Mouse (Mus musculus) heart, postnatal 14 days (tissue): ENCODE data around the gene Rpa1. TPM values are rescaled to one million over a fixed set of nuclear protein-coding genes. Genes with fewer than 3 reads are reported as not detected.

Experiments used
- microRNA-seq, 2 experiments: library from miRNA; unstranded; fragments of <30 nt; microRNA quantifications; one replicate each; pipeline ENCODE4 v1.2.0; 2021 to 2022
- total RNA-seq, 2 experiments: library from RNA; stranded (reverse); gene quantifications; 2 replicates each; pipeline ENCODE4 v1.2.3; 2021

Gene Rpa1
- total RNA-seq, 2 experiments from 2014 or later = 66.9 to 70.5 TPM

Small RNA genes lying within 50 kb of the gene (microRNA-seq; reads per million reads assigned to microRNA genes)
- gene Gm47300 = 0 reads per million in 2 experiments

Other genes with a start within 250 kb of the Rpa1 start
- gene Hic1, start 178.8 kb downstream of the Rpa1 start, total RNA-seq = 10 to 100 TPM; 22.7 to 26.3 TPM
- gene Ovca2, start 169.5 kb downstream of the Rpa1 start, total RNA-seq = 1 to 10 TPM; 7.1 TPM
- gene Dph1, start 157.1 kb downstream of the Rpa1 start, total RNA-seq = 1 to 10 TPM; 9.9 TPM
- 10 to 100 TPM; 10.6 to 13.2 TPM for gene Rtn4rl1, start 154.5 kb downstream of the Rpa1 start, total RNA-seq
- 1 to 10 TPM; 4.2 to 4.6 TPM for gene Smyd4, start 109 bp upstream of the Rpa1 start, total RNA-seq
- 10 to 100 TPM; 24.8 to 31.9 TPM for gene Serpinf1, start 74.4 kb upstream of the Rpa1 start, total RNA-seq
- gene Serpinf2, start 91.3 kb upstream of the Rpa1 start, total RNA-seq = not detected
- 10 to 100 TPM in 1 of 2 experiments, 1 to 10 TPM in 1; 9.2 to 10.3 TPM for gene Wdr81, start 106.4 kb upstream of the Rpa1 start, total RNA-seq
- gene Tlcd2, start 113.4 kb upstream of the Rpa1 start, total RNA-seq = 10 to 100 TPM; 11.8 to 11.9 TPM
- 10 to 100 TPM; 84.8 to 93.3 TPM for gene Prpf8, start 138.5 kb upstream of the Rpa1 start, total RNA-seq
- gene Rilp, start 161.8 kb upstream of the Rpa1 start, total RNA-seq = 10 to 100 TPM; 42.2 to 44.1 TPM
- 10 to 100 TPM; 15.7 to 16.5 TPM for gene Scarf1, start 165.2 kb upstream of the Rpa1 start, total RNA-seq
- gene Slc43a2, start 183.4 kb upstream of the Rpa1 start, total RNA-seq = 10 to 100 TPM; 23.4 to 25.8 TPM
- gene Pitpna, start 239.8 kb upstream of the Rpa1 start, total RNA-seq = 100 to 1,000 TPM; 124 to 130 TPM